Mouse (Mus musculus): Measurements from ENCODE around the gene Zfp61. TPM values are rescaled to one million over a fixed set of nuclear protein-coding genes. Genes with fewer than 3 reads are reported as not detected.

Gene Zfp61
- polyA plus RNA-seq, 1 experiment from 2014 or later, result 16.7 TPM

DNA sequence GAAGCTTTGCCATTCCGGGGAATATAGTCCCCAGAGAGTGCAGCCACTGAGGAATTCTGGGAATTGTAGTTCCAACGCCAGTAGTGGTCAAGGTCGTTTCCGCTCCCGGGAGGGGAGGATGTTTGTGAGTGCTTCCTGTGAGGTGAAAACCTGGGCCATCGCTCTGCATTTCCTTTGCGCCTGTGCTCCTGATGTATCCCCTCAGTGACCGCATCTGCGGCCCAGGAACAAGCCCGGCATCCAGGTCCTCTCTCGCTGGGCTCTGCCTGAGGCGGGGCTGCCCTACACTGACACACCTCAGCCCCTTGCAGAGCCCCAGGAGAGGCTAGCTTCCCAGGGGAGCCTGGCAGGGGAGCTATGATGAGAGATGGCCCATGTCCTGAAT is 30.8 kb downstream of the Zfp61 start, which contains the start of gene Zfp93:
Zfp93 (plus strand) TSS at position 133 of the 385 bp plus-strand sequence.
- H3K27ac ChIP-seq (ENCODE audit: low read length), result 0 out of 2 replicates have a peak within 1 kb of the TSS, but pooled peaks have one; percentile 57
- peaks cover 7% of the 10 kb centered on the region; the same call in 1 of the 2 replicates for H3K36me3 ChIP-seq (ENCODE audit: insufficient read depth, low read length)
- peak within 1 kb of the TSS; percentile 79 for H3K4me2 ChIP-seq (replicated peaks; ENCODE audit: low read depth, low read length)
- H3K27me3 ChIP-seq (replicated peaks; ENCODE audit: insufficient read depth, low read length), result no peaks in the 10 kb centered on the region
- no peaks in the 10 kb centered on the region for H3K9me3 ChIP-seq (ENCODE audit: low read length)
- TF ChIP-seq CTCF (IDR thresholded peaks at IDR 0.05), result no peak
- no peak for TF ChIP-seq EP300 (IDR thresholded peaks at IDR 0.05)
- ATAC-seq (peak; percentile 99), DNase-seq (ENCODE audit: low spot score) (peak; percentile 94)
- peak within 1 kb of the TSS; percentile 52; the same call in 1 of the 2 replicates for H3K9ac ChIP-seq (replicated peaks; ENCODE audit: low read depth)
- peak within 1 kb of the TSS; percentile 61 for H3K4me3 ChIP-seq (ENCODE audit: low read depth, low read length)
- 2% methylated on average over 12 of the region's 12 CpGs for WGBS
- H3K4me1 ChIP-seq (ENCODE audit: insufficient read depth, low read depth, low read length), result peaks cover 3% of the 10 kb centered on the region; the same call in 1 of the 2 replicates

GRCm38 (mm10) chr7:24269667-24270287 is 31.3 kb downstream of the Zfp61 start:
- 32% methylated on average over 7 of the region's 7 CpGs for WGBS
- Histone ChIP-seq H3K9me3 (ENCODE audit: low read length) (no peaks in the 10 kb centered on the region), H3K27ac (ENCODE audit: low read length) (no peak overlapping the region), H3K4me1 (ENCODE audit: insufficient read depth, low read depth, low read length) (peaks cover 3% of the 10 kb centered on the region; the same call in 1 of the 2 replicates), H3K4me3 (ENCODE audit: low read depth, low read length) (peak overlapping the region; percentile 61), H3K4me2 (replicated peaks; ENCODE audit: low read depth, low read length) (peak overlapping the region; percentile 79), H3K27me3 (replicated peaks; ENCODE audit: insufficient read depth, low read length) (no peaks in the 10 kb centered on the region), H3K9ac (replicated peaks; ENCODE audit: low read depth) (no peak overlapping the region; the same call in 1 of the 2 replicates), H3K36me3 (ENCODE audit: insufficient read depth, low read length) (peaks cover 6% of the 10 kb centered on the region; the same call in 1 of the 2 replicates)
- TF ChIP-seq EP300 (IDR thresholded peaks at IDR 0.05) (no peak), CTCF (IDR thresholded peaks at IDR 0.05) (no peak)
- ATAC-seq (peak; percentile 20), DNase-seq (ENCODE audit: low spot score) (no peak)

DNA sequence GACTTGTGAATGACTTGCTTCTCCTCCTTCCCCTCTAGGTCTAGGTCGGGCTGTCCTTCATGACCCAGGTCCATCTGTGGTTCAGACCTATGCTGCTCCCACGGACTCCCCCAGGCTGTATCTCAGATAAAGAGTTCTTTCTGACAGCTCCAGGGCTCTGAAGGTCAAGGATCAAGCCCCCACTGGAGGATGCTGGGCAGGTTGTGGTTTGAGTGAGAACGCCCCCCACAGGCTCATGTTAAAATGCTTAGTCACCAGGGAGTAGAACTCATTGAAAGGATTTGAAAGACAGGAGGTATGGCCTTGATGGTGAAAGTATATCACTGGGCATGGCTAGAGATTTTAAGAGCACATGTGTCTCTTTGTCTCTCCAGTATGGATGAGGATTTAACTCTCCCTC is 31.8 kb downstream of the Zfp61 start:
- no peaks in the 10 kb centered on the region for H3K27me3 ChIP-seq (replicated peaks; ENCODE audit: insufficient read depth, low read length)
- peaks cover 1% of the 10 kb centered on the region; the same call in 1 of the 2 replicates for H3K36me3 ChIP-seq (ENCODE audit: insufficient read depth, low read length)
- no peak overlapping the region for H3K9ac ChIP-seq (replicated peaks; ENCODE audit: low read depth)
- H3K27ac ChIP-seq (ENCODE audit: low read length), result no peak overlapping the region
- no peak overlapping the region for H3K4me3 ChIP-seq (ENCODE audit: low read depth, low read length)
- TF ChIP-seq EP300 (IDR thresholded peaks at IDR 0.05), result no peak
- H3K9me3 ChIP-seq (ENCODE audit: low read length), result no peaks in the 10 kb centered on the region
- H3K4me2 ChIP-seq (replicated peaks; ENCODE audit: low read depth, low read length), result no peak overlapping the region
- DNase-seq (ENCODE audit: low spot score), result no peak
- no peak for ATAC-seq
- peaks cover 3% of the 10 kb centered on the region; the same call in 1 of the 2 replicates for H3K4me1 ChIP-seq (ENCODE audit: insufficient read depth, low read depth, low read length)
- 80% methylated on average over 3 of the region's 3 CpGs for WGBS

DNA sequence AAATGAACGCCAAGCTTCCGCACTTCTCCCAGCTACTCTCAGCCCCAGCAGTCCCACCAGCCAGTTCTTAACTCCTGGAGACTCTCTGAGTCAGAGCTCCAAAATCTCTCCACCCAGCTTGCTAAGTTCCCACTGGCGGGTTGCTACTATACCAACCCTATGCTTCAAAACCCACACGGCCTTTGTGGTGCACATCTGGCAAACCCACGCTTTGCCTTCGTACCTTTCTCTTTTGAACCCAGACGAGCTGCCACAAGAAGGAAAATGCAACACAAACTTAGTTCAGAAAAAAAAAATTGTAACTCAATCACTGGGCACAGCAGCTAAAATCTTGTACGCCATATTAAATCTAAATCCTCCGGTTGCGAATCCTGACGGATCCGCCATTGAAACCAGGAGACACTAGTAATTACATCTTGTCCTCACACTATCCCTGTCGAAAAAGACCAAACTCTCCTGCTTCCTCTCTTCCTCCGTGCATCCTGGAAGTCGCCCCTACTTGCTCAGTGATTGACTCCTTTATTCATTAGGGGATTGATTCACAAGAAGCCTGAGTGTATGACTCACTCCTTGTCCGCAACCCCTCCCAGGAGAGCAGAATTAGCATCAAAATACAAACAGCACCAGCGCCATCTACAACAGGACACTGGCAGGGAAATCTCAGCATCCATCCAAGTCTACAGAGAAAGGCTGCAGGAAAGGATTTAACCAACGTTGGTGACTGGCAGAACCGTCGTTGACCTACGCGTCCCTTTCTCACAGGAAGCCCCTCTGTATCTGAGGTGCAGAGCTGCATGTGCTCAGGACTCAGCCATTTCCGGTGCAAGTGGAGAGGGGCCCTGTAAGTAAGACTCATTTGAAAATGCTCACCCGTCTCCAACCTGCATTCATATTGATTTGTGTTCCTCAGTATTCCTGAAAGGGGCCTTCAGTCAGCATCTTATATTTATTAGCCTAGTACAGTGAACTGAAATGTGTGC is 32.6 kb downstream of the Zfp61 start:
- Histone ChIP-seq H3K4me3 (ENCODE audit: low read depth, low read length) (no peak overlapping the region), H3K9me3 (ENCODE audit: low read length) (no peaks in the 10 kb centered on the region), H3K4me2 (replicated peaks; ENCODE audit: low read depth, low read length) (no peak overlapping the region), H3K36me3 (ENCODE audit: insufficient read depth, low read length) (no peaks in the 10 kb centered on the region), H3K27ac (ENCODE audit: low read length) (no peak overlapping the region), H3K4me1 (ENCODE audit: insufficient read depth, low read depth, low read length) (peaks cover 3% of the 10 kb centered on the region; the same call in 1 of the 2 replicates), H3K27me3 (replicated peaks; ENCODE audit: insufficient read depth, low read length) (no peaks in the 10 kb centered on the region), H3K9ac (replicated peaks; ENCODE audit: low read depth) (no peak overlapping the region)
- TF ChIP-seq CTCF (IDR thresholded peaks at IDR 0.05) (no peak), EP300 (IDR thresholded peaks at IDR 0.05) (no peak)
- no peak for DNase-seq (ENCODE audit: low spot score)
- ATAC-seq, result no peak
- WGBS, result 72% methylated on average over 24 of the region's 24 CpGs

- TF ChIP-seq CTCF (IDR thresholded peaks at IDR 0.05) (no peak), EP300 (IDR thresholded peaks at IDR 0.05) (no peak)
- 87% methylated on average over 4 of the region's 4 CpGs for WGBS
- H3K4me1 ChIP-seq (ENCODE audit: insufficient read depth, low read depth, low read length), result no peaks in the 10 kb centered on the region; the same call in 1 of the 2 replicates
Observed at GRCm38 (mm10) chr7:24260000-24260312, 41.1 kb downstream of the Zfp61 start.

More at GRCm38 (mm10) chr7:24260000-24260312, 41.1 kb downstream of the Zfp61 start:
- Histone ChIP-seq H3K4me3 (ENCODE audit: low read depth, low read length) (no peak overlapping the region), H3K4me2 (replicated peaks; ENCODE audit: low read depth, low read length) (no peak overlapping the region), H3K9ac (replicated peaks; ENCODE audit: low read depth) (no peak overlapping the region), H3K9me3 (ENCODE audit: low read length) (no peaks in the 10 kb centered on the region), H3K27me3 (replicated peaks; ENCODE audit: insufficient read depth, low read length) (no peaks in the 10 kb centered on the region), H3K36me3 (ENCODE audit: insufficient read depth, low read length) (peaks cover 13% of the 10 kb centered on the region; the same call in 1 of the 2 replicates), H3K27ac (ENCODE audit: low read length) (no peak overlapping the region)
- ATAC-seq (no peak), DNase-seq (ENCODE audit: low spot score) (no peak)
